Mouse (Mus musculus): Measurements from ENCODE around the gene Tor3a.
A peak's percentile ranks its signal among the peaks of the same experiment; 100 is the strongest.

DNA sequence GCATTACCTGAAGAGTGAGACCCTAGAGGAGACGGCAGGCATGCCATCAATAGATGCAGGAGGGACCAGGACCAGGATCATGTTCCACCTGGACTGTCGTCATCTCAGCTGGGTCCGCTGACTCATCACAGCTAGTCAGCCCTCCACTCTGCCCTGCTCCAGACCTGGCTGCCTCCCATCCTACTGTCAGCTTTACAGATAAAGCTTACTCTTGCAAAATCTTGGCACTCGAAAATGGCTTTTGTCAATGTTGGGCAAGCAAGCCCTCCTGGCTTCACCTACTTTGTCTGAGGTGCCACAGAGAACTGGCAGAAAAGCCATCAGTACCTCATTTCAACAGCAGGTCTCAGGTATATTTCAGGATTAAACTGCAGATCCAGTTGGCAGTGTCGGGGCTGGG lies 15.5 kb downstream of the Tor3a start:
- no peak for TF ChIP-seq CTCF (IDR thresholded peaks at IDR 0.05; ENCODE audit: low read depth)
- TF ChIP-seq EP300 (IDR thresholded peaks at IDR 0.05; ENCODE audit: low read depth), result peak; percentile 73; the same call in 1 of the 2 replicates
